Mouse (Mus musculus) neural tube, embryonic 15.5 days (tissue): ENCODE results near the gene Calcb. TPM values are rescaled to one million over a fixed set of nuclear protein-coding genes. Genes with fewer than 3 reads are reported as not detected.

Source experiments
- ATAC-seq: fragments of 200-750 bp; cut with Nextera tagmentation; 2 replicates; pipeline ENCODE4 v1.8.0; 2017; ENCODE audit warnings: mild to moderate bottlenecking, moderate TSS enrichment, moderate library complexity; ENCODE audit not compliant: low FRiP score
- H3K27ac ChIP-seq: fragments of 300-500 bp; sonication (generic); replicated peaks from 2 replicates; pipeline ENCODE4 v1.5.1; 2015; ENCODE audit warnings: mild to moderate bottlenecking, inconsistent platforms
- H3K27me3 ChIP-seq: fragments of 300-500 bp; sonication (generic); replicated peaks from 2 replicates; pipeline ENCODE4 v1.6.1; 2015; ENCODE audit warnings: inconsistent platforms
- H3K36me3 ChIP-seq: fragments of 300-500 bp; sonication (generic); 2 replicates; pipeline ENCODE4 v1.6.1; 2015; ENCODE audit warnings: inconsistent platforms
- H3K4me1 ChIP-seq: fragments of 300-500 bp; sonication (generic); 2 replicates; pipeline ENCODE4 v1.6.1; 2015; ENCODE audit warnings: inconsistent platforms
- H3K4me2 ChIP-seq: fragments of 300-500 bp; sonication (generic); 2 replicates; pipeline ENCODE4 v1.6.1; 2015; ENCODE audit warnings: inconsistent platforms, mild to moderate bottlenecking, moderate library complexity
- H3K4me3 ChIP-seq: fragments of 300-500 bp; sonication (generic); replicated peaks from 2 replicates; pipeline ENCODE4 v1.5.1; 2015; ENCODE audit warnings: mild to moderate bottlenecking, inconsistent platforms
- H3K9ac ChIP-seq: fragments of 300-500 bp; sonication (generic); replicated peaks from 2 replicates; pipeline ENCODE4 v1.6.1; 2015; ENCODE audit warnings: mild to moderate bottlenecking, inconsistent platforms
- H3K9me3 ChIP-seq: fragments of 300-500 bp; sonication (generic); replicated peaks from 2 replicates; pipeline ENCODE4 v1.6.1; 2016; ENCODE audit warnings: inconsistent platforms
- WGBS: fragments of 180-500 bp; shearing (Covaris S2); methylation state at CpG from one replicate; pipeline ENCODE4 v1.1.7; 2015; ENCODE audit warnings: mixed read lengths; 5-methylcytosine and 5-hydroxymethylcytosine counted together
- polyA plus RNA-seq: library from polyadenylated mRNA; unstranded; fragments of >200 nt; fragmentation: Nextera tagmentation; extraction: Ambion mirVana; gene quantifications from 2 replicates; pipeline ENCODE4 v1.2.1, GENCODE M21; 2015

Calcb gene
- polyA plus RNA-seq, 1 experiment from 2014 or later, result 28.0 TPM

DNA sequence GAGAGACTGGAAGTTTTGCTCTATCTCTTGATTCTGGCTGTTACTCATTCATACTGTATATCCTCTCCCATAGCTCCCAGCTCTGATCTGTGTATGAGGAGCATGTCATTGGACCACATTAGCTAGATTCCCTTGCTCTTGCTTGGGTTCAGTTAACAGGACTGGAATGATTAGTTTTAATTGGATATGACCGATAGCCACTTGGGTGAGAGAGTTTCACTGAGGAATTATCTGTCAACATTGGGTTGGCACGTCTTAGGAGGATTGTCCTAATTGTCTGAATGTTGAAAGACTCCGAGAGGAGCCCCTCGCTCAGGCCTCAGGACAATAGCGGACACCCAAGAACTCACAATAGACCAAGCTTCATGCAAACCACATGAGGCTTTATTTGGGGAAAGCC lies 17.8 kb downstream of the Calcb start:
- Histone ChIP-seq H3K9me3 (no peaks in the 10 kb centered on the region), H3K27ac (no peak overlapping the region), H3K36me3 (no peaks in the 10 kb centered on the region), H3K4me2 (no peak overlapping the region), H3K4me3 (no peak overlapping the region), H3K27me3 (no peaks in the 10 kb centered on the region), H3K4me1 (no peaks in the 10 kb centered on the region), H3K9ac (no peak overlapping the region)
- no peak for ATAC-seq
- 64% methylated on average over 5 of the region's 5 CpGs for WGBS

GRCm38 (mm10) chr7:114738166-114738565 lies 19.7 kb downstream of the Calcb start:
- no peak overlapping the region for H3K9ac ChIP-seq
- H3K4me2 ChIP-seq, result no peak overlapping the region
- ATAC-seq, result no peak
- no peaks in the 10 kb centered on the region for H3K27me3 ChIP-seq
- no peak overlapping the region for H3K4me3 ChIP-seq
- no peaks in the 10 kb centered on the region for H3K36me3 ChIP-seq
- H3K27ac ChIP-seq, result no peak overlapping the region
- no peaks in the 10 kb centered on the region for H3K9me3 ChIP-seq
- no peaks in the 10 kb centered on the region for H3K4me1 ChIP-seq

DNA sequence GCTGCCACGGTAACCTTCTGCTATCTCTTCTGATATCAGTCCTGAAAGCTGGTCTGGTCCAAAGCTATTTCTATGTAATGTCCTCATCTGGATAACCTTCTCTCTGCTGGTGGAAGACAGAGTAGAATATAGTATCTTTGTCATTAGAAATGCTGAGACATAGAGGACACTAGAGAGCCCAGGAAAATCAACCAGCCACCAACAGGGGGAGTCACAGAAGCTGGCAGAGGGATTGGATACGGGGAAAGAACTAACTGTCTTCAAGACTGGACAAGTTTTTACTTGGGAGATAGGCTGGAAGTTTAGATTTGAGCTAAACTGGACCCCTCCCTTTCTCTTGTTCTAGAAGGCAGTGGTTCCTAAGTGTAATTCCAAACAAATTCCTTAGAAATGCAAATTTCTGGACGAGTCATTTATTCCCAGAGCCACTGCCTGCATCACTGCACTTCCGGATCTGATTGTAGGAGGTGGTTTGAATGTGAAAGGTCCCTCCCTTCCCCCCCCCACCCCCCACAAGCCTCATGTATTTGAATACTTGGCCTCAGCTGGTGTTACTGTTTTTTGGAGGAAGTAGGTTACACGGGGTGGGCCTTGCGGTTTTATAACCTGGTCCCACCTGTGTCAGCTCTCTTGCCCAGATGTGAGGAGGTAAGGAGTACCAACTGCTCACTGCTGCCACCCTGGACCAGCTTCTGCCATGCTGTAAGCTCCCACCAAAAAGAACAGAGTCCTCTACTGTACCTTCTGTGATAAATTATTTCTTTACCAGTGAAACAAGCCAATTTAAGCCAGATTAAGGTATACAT lies 22.1 kb downstream of the Calcb start:
- H3K9me3 ChIP-seq, result no peaks in the 10 kb centered on the region
- no peak overlapping the region for H3K9ac ChIP-seq
- WGBS, result 37% methylated on average over 6 of the region's 6 CpGs
- H3K27me3 ChIP-seq, result 0 out of 2 replicates have a peak, but pooled peaks cover under 1% of the 10 kb centered on the region
- H3K4me3 ChIP-seq, result no peak overlapping the region
- no peaks in the 10 kb centered on the region for H3K36me3 ChIP-seq
- H3K27ac ChIP-seq, result no peak overlapping the region
- ATAC-seq, result no peak
- peaks cover 11% of the 10 kb centered on the region for H3K4me1 ChIP-seq
- no peak overlapping the region for H3K4me2 ChIP-seq

DNA sequence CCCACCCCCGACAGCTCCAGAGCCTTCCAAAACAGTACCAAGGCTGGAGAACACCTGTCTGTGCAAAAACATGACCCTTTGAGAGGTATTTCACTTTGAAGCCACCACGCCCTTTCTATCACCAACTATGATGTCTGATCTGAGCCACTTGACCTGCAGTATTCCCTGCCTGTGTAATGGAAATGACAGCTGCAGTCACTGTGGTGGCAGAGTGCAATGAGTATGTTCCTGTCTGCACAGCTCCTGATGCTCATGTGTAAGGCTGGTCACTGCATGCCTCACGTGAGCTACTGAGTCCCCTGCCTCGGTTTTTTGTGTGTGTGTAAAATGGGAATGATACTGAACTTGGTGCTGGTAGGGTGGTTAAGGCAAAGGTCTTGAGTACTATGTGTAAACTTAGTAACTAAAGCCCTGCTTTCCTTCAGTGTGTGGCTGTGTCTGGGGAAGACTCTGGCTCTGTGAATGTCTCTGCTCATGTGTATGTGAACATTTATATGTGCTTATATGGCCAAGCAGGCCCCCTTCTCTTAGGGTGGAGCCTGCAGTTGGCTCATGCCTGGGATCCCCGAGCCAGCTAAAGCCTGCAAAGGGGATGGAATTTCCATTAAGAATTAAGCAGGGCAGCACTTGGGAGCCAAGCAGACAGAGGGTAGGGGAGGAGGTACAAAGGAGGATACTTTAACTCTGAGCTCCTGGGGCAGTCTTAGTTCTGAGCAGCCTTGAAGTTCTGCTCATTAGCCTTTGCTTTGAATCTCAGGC lies 24.8 kb downstream of the Calcb start, which contains the start of gene Insc:
TSS of gene Insc (plus strand) at position 673 of the 759 bp plus-strand sequence.
- H3K36me3 ChIP-seq, result no peaks in the 10 kb centered on the region
- H3K4me3 ChIP-seq, result no peak within 1 kb of the TSS
- 0 out of 2 replicates have a peak, but pooled peaks cover 3% of the 10 kb centered on the region for H3K27me3 ChIP-seq
- H3K9me3 ChIP-seq, result no peaks in the 10 kb centered on the region
- 83% methylated on average over 5 of the region's 5 CpGs for WGBS
- H3K4me1 ChIP-seq, result peaks cover 15% of the 10 kb centered on the region
- H3K27ac ChIP-seq, result no peak within 1 kb of the TSS
- no peak for ATAC-seq
- no peak within 1 kb of the TSS for H3K9ac ChIP-seq
- H3K4me2 ChIP-seq, result no peak within 1 kb of the TSS

DNA sequence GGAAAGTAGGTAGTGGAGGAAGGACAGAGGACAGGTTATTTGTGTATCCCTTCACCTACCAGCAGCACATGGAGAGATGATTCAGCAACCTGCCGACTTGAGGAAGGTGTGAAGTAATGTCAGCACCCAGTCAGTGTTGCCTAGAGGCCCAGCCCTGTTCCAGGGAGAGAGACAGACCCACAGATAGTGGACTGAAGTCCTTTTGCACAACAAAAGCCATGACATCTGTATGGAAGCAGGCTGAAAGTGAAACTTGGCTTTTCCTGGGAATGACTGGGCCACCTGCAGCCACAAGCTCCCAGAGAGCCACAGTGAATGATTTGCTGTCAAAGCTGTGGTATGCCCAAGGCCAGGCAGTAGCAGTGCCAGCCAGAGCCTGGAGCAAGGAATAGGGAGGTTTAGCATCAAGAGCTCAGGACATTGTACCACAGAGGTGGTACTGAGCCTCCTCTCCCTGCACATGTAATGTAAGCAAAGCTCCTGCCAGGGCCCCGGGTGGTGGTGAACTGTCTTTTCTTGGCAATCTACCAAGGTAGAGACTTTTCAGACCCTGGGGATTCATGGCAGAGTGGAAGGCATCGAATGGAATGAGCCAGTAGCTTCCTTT lies 26.3 kb downstream of the Calcb start:
- H3K4me2 ChIP-seq, result peak overlapping the region; percentile 95
- no peak overlapping the region for H3K4me3 ChIP-seq
- 44% methylated on average over 3 of the region's 3 CpGs for WGBS
- no peak overlapping the region for H3K27ac ChIP-seq
- ATAC-seq, result no peak
- no peaks in the 10 kb centered on the region for H3K9me3 ChIP-seq
- H3K9ac ChIP-seq, result no peak overlapping the region
- 0 out of 2 replicates have a peak, but pooled peaks cover 3% of the 10 kb centered on the region for H3K27me3 ChIP-seq
- H3K4me1 ChIP-seq, result peaks cover 15% of the 10 kb centered on the region
- no peaks in the 10 kb centered on the region for H3K36me3 ChIP-seq

DNA sequence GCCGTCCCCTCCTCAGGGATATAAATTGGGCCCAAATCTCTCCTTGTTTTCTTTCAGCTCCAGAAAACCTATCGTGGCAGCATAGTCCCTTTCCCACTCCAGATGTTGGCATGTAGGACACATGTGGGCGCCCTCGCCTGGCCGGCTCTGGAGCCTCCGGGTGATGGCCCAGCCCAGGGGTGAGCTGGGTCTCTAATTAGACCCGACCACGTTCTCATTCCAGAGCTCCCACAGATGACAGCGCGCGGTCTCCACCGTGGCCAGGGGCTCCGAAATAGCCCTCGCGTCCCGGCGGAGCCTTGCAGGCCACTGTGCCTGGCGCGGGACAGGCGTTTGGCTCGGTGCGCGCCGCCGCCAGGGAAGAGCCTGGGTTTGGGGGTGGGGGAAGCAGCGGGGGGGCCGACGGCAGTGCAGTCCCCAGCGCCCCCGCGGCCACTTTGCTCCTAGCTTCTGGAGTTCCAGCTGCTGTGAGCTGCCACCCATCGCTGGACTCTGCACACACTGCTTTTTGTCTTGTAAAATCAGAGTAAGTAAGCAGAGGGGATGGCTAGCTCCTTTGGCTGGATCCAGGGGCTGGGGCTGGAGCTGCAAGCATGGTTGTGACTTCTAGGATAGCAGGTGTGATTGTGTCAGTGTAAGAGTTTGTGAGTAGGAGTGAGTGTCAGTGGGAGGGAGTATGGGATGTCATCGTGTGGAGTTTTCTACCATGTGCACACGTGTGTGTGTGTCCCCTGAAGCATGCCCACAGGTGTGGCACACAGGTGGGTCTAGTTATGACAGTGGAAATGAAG lies 27.2 kb downstream of the Calcb start:
- peak; percentile 85 for ATAC-seq
- 0 out of 2 replicates have a peak overlapping the region, but pooled peaks have one; percentile 33 for H3K27ac ChIP-seq
- peaks cover 15% of the 10 kb centered on the region for H3K4me1 ChIP-seq
- H3K36me3 ChIP-seq, result no peaks in the 10 kb centered on the region
- peak overlapping the region; percentile 49 for H3K4me3 ChIP-seq
- H3K9ac ChIP-seq, result peak overlapping the region; percentile 57
- WGBS, result 5% methylated on average over 34 of the region's 34 CpGs
- H3K9me3 ChIP-seq, result no peaks in the 10 kb centered on the region
- H3K27me3 ChIP-seq, result 0 out of 2 replicates have a peak, but pooled peaks cover 3% of the 10 kb centered on the region
- H3K4me2 ChIP-seq, result peak overlapping the region; percentile 95

DNA sequence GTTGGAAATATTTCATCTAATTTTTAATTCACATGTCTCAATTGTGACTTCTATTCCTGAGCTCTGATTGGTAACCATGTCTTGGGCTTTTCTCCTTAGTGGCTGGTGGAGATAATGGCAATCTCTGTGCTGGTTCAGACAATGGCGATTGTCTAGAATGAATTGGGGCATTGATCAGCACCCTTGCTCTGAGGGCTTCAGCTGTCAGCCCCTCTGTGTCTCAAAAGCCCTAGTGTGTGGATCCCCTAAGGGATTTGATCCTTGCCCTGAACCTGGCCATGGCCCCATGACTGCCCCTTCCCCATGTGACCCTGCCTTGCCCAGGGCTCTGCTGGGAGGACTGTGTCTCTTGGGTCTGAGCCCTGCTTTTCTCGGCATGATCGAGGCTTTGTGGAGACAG lies 29.2 kb downstream of the Calcb start:
- Histone ChIP-seq H3K9me3 (no peaks in the 10 kb centered on the region), H3K4me1 (peaks cover 15% of the 10 kb centered on the region), H3K4me3 (no peak overlapping the region), H3K27ac (no peak overlapping the region), H3K9ac (no peak overlapping the region), H3K36me3 (no peaks in the 10 kb centered on the region), H3K4me2 (no peak overlapping the region), H3K27me3 (0 out of 2 replicates have a peak, but pooled peaks cover 3% of the 10 kb centered on the region)
- 62% methylated on average over 3 of the region's 3 CpGs for WGBS
- ATAC-seq, result no peak

DNA sequence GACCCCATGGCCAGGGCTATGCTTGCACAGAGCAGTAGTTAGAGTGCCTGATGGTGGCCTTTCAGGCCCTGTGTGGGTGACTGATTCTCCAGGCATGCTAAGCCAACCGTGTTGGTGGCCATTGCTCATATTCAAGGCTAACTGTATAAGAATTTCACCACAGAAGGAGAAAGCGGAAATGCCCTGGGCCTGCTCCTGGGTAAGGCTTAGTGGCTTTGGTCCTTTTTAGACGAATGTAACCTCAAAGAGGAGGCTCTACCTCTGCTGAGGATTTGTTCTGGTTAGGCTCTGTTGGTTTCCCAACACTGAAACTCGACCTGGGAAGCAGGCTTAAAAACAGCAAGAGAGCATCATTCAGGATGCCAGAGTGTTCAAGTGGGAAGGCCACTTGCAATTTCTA lies 29.8 kb downstream of the Calcb start:
- Histone ChIP-seq H3K27ac (no peak overlapping the region), H3K36me3 (no peaks in the 10 kb centered on the region), H3K9me3 (no peaks in the 10 kb centered on the region), H3K4me2 (no peak overlapping the region), H3K4me3 (no peak overlapping the region), H3K27me3 (0 out of 2 replicates have a peak, but pooled peaks cover 3% of the 10 kb centered on the region), H3K9ac (no peak overlapping the region), H3K4me1 (peaks cover 15% of the 10 kb centered on the region)
- no peak for ATAC-seq
- 74% methylated on average over 4 of the region's 4 CpGs for WGBS

- Histone ChIP-seq H3K27ac (no peak overlapping the region), H3K36me3 (no peaks in the 10 kb centered on the region), H3K9ac (no peak overlapping the region), H3K4me1 (no peaks in the 10 kb centered on the region), H3K9me3 (no peaks in the 10 kb centered on the region), H3K27me3 (no peaks in the 10 kb centered on the region), H3K4me2 (no peak overlapping the region), H3K4me3 (no peak overlapping the region)
- no peak for ATAC-seq
- 39% methylated on average over 2 of the region's 2 CpGs for WGBS
Measured at GRCm38 (mm10) chr7:114753471-114753870, 35.0 kb downstream of the Calcb start.

- Histone ChIP-seq H3K27ac (no peak overlapping the region), H3K9ac (no peak overlapping the region), H3K4me2 (no peak overlapping the region), H3K36me3 (no peaks in the 10 kb centered on the region), H3K4me1 (no peaks in the 10 kb centered on the region), H3K27me3 (no peaks in the 10 kb centered on the region), H3K4me3 (no peak overlapping the region), H3K9me3 (no peaks in the 10 kb centered on the region)
- no peak for ATAC-seq
- WGBS, result 39% methylated on average over 1 of the region's 1 CpGs
Measured at GRCm38 (mm10) chr7:114754196-114754595, 35.8 kb downstream of the Calcb start.

GRCm38 (mm10) chr7:114754626-114755025 lies 36.2 kb downstream of the Calcb start:
- ATAC-seq, result no peak
- no peaks in the 10 kb centered on the region for H3K36me3 ChIP-seq
- H3K9ac ChIP-seq, result no peak overlapping the region
- H3K9me3 ChIP-seq, result no peaks in the 10 kb centered on the region
- H3K27ac ChIP-seq, result no peak overlapping the region
- H3K27me3 ChIP-seq, result no peaks in the 10 kb centered on the region
- no peak overlapping the region for H3K4me3 ChIP-seq
- WGBS, result 94% methylated on average over 8 of the region's 8 CpGs
- H3K4me1 ChIP-seq, result no peaks in the 10 kb centered on the region
- H3K4me2 ChIP-seq, result no peak overlapping the region
